Comparison of ENCODE assay signal across 20 mouse cellular contexts in the genomic region with DNA sequence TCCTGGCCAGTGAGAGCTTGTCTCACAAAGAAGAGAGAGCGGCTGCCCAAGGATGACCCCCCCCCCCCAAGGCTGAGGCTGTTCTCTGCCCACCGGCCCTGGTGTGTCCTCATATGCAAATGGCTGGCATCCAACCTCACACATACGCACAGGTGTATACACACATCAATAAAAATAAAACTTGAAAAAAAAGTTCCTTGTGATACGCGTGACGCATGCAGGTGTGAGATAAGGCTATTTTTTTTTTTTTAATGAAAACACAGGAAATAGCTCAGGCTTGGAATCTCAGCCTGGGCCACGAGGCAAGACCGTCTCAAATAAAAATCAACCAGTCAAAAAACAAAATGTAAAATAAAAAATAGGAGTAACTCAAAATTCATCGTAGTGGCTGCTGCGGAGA. TPM values are rescaled to one million over a fixed set of nuclear protein-coding genes. Genes with fewer than 3 reads are reported as not detected.
"Had no signal": no experiment of that assay in that cellular context is flagged by ENCODE, and none has a peak within 500 bp of the region (broad histone marks: within the 10 kb centered on the region; RNA-seq: fewer than 3 reads in every experiment).

No protein-coding gene starts in this region.

- H3K4me2 ChIP-seq: limb, embryonic 13.5 days; lung, embryonic 14.5 days; midbrain, embryonic 12.5 days; neural tube, embryonic 13.5 days; stomach, embryonic 15.5 days had no signal

- H3K36me3 ChIP-seq: limb, embryonic 10.5 days; limb, embryonic 13.5 days; midbrain, embryonic 12.5 days; neural tube, embryonic 13.5 days; stomach, embryonic 15.5 days had no signal

- H3K27ac ChIP-seq: limb, embryonic 10.5 days; limb, embryonic 13.5 days; macrophage; midbrain, embryonic 12.5 days; neural tube, embryonic 13.5 days; stomach, embryonic 15.5 days had no signal

- H3K27me3 ChIP-seq: limb, embryonic 13.5 days; neural tube, embryonic 13.5 days; stomach, embryonic 15.5 days had no signal

- H3K4me3 ChIP-seq: limb, embryonic 10.5 days; limb, embryonic 13.5 days; midbrain, embryonic 12.5 days; myocyte; neural tube, embryonic 13.5 days; stomach, embryonic 15.5 days had no signal

- H3K9ac ChIP-seq: limb, embryonic 13.5 days; lung, embryonic 14.5 days; midbrain, embryonic 12.5 days; neural tube, embryonic 13.5 days; stomach, embryonic 15.5 days had no signal

- H3K9me3 ChIP-seq: limb, embryonic 10.5 days; limb, embryonic 13.5 days; midbrain, embryonic 12.5 days; neural tube, embryonic 13.5 days; stomach, embryonic 15.5 days had no signal

- DNase-seq: kidney, adult 18-20 months; kidney, adult 9 months; kidney, postnatal 14 days; kidney, postnatal 4 days; lung, embryonic 14.5 days; retina, postnatal 1 day; right cerebral cortex, postnatal 25 days; spleen, adult 18-20 months; thymus, postnatal 36 days had no signal

- ATAC-seq: inflammation-experienced regulatory T-cells, adult 6 months; intestine, embryonic 16.5 days; lung, postnatal 0 days; midbrain, embryonic 16.5 days had no signal

RNA-seq across cellular contexts. Expression of gene Endou, which starts 15.1 kb away (rescaled TPM):
- polyA plus RNA-seq: inflammation-experienced regulatory T-cells, adult 6 months; lung, embryonic 14.5 days had no signal

RNA-seq across cellular contexts. Expression of gene Rapgef3, which starts 21.5 kb away (rescaled TPM):
- polyA plus RNA-seq: inflammation-experienced regulatory T-cells, adult 6 months had no signal
